Mouse (Mus musculus) heart, adult 8-10 months (tissue): ENCODE measurements around the gene Cdh24. TPM values are rescaled to one million over a fixed set of nuclear protein-coding genes. Genes with fewer than 3 reads are reported as not detected.
A peak's percentile ranks its signal among the peaks of the same experiment; 100 is the strongest.

Experiments
- DNase-seq: peaks from one replicate; pipeline ENCODE4 v3.0.0; 2022; ENCODE audit warnings: low spot score
- microRNA-seq: library from miRNA; unstranded; fragments of <30 nt; microRNA quantifications from one replicate; pipeline ENCODE4 v1.2.0, GENCODE M21; 2022
- total RNA-seq, 4 experiments: library from RNA; stranded (reverse); gene quantifications; 2 replicates each; pipeline ENCODE4 v1.2.4; 2022

Gene Cdh24
- total RNA-seq, 4 experiments from 2014 or later = 0.08 to 0.57 (median 0.12) TPM

- DNase-seq = peak; percentile 63
Observed at GRCm38 (mm10) chr14:54605752-54606321, 35.3 kb downstream of the Cdh24 start, which contains the start of gene 4931414P19Rik. 4931414P19Rik (minus strand) TSS chr14:54605993.

- DNase-seq = no peak
Observed at GRCm38 (mm10) chr14:54603686-54604085, 37.5 kb downstream of the Cdh24 start.

GRCm38 (mm10) chr14:54603038-54603654 lies 38.0 kb downstream of the Cdh24 start:
- peak; percentile 96 for DNase-seq

- DNase-seq = no peak
Observed at GRCm38 (mm10) chr14:54602613-54603012, 38.6 kb downstream of the Cdh24 start.

GRCm38 (mm10) chr14:54601601-54602000 lies 39.6 kb downstream of the Cdh24 start:
- no peak for DNase-seq

GRCm38 (mm10) chr14:54597084-54597483 lies 44.1 kb downstream of the Cdh24 start:
- no peak for DNase-seq

- DNase-seq = no peak
Observed at GRCm38 (mm10) chr14:54594631-54595414, 46.3 kb downstream of the Cdh24 start.

GRCm38 (mm10) chr14:54594055-54594454 lies 47.1 kb downstream of the Cdh24 start:
- no peak for DNase-seq

GRCm38 (mm10) chr14:54592319-54592934 lies 48.7 kb downstream of the Cdh24 start:
- no peak for DNase-seq

GRCm38 (mm10) chr14:54591056-54591455 lies 50.1 kb downstream of the Cdh24 start:
- DNase-seq = no peak

GRCm38 (mm10) chr14:54583681-54584338 lies 57.4 kb downstream of the Cdh24 start:
- DNase-seq = peak; percentile 67

- no peak for DNase-seq
Observed at GRCm38 (mm10) chr14:54582536-54582935, 58.6 kb downstream of the Cdh24 start.

Small RNAs within 50 kb of the gene (microRNA-seq; reads per million reads assigned to microRNA genes)
- gene Mir686 (not detected), gene Mir6948 (0.84 reads per million)

Other genes with a start within 250 kb of the Cdh24 start
- 1 to 10 TPM; 3.8 to 6.4 (median 5.1) TPM for gene Slc7a7, start 223.6 kb downstream of the Cdh24 start, total RNA-seq
- 100 to 1,000 TPM; 118 to 126 (median 121) TPM for gene Mrpl52, start 214.5 kb downstream of the Cdh24 start, total RNA-seq
- 10 to 100 TPM in 2 of 4 experiments, 1 to 10 TPM in 2; 7.4 to 12.1 (median 9.2) TPM for gene Mmp14, start 209.8 kb downstream of the Cdh24 start, total RNA-seq
- 10 to 100 TPM; 45.5 to 62.2 (median 50.7) TPM for gene Lrp10, start 177.2 kb downstream of the Cdh24 start, total RNA-seq
- not detected for gene Rem2, start 165.3 kb downstream of the Cdh24 start, total RNA-seq
- gene Prmt5, start 123.8 kb downstream of the Cdh24 start, total RNA-seq = 10 to 100 TPM; 29.8 to 34.0 (median 32.1) TPM
- gene Haus4, start 86.7 kb downstream of the Cdh24 start, total RNA-seq = 1 to 10 TPM; 3.5 to 6.1 (median 4.1) TPM
- gene Ajuba, start 63.8 kb downstream of the Cdh24 start, total RNA-seq = 1 to 10 TPM; 4.6 to 5.2 (median 4.7) TPM
- 1 to 10 TPM; 2.7 to 5.8 (median 4.7) TPM for gene 4931414P19Rik, start 35.4 kb downstream of the Cdh24 start, total RNA-seq
- 100 to 1,000 TPM; 177 to 185 (median 182) TPM for gene Psmb5, start 23.3 kb downstream of the Cdh24 start, total RNA-seq
- gene Psmb11, start 19.9 kb downstream of the Cdh24 start, total RNA-seq = not detected
- gene Gm17606, start 412 bp downstream of the Cdh24 start, total RNA-seq = not detected
- 10 to 100 TPM; 12.9 to 15.3 (median 13.3) TPM for gene 1700123O20Rik, start 44.9 kb upstream of the Cdh24 start, total RNA-seq
- 10 to 100 TPM; 63.8 to 81.1 (median 74.3) TPM for gene Acin1, start 45.6 kb upstream of the Cdh24 start, total RNA-seq
- gene Gm29776, start 57.5 kb upstream of the Cdh24 start, total RNA-seq = not detected
- not detected for gene Cebpe, start 70.8 kb upstream of the Cdh24 start, total RNA-seq
- gene Slc7a8, start 140.6 kb upstream of the Cdh24 start, total RNA-seq = 1 to 10 TPM; 1.5 to 2.3 (median 2.0) TPM
- under 1 TPM in 3 of 4 experiments, not detected in 1; 0.25 to 0.49 (median 0.38) TPM for gene Rnf212b, start 172.8 kb upstream of the Cdh24 start, total RNA-seq
- gene Homez, start 229.6 kb upstream of the Cdh24 start, total RNA-seq = 1 to 10 TPM; 6.4 to 9.8 (median 7.5) TPM
- gene Ppp1r3e, start 236.2 kb upstream of the Cdh24 start, total RNA-seq = 1 to 10 TPM; 2.9 to 4.2 (median 3.3) TPM
- gene Bcl2l2, start 242.0 kb upstream of the Cdh24 start, total RNA-seq = 10 to 100 TPM; 44.7 to 52.4 (median 45.5) TPM
- 10 to 100 TPM in 1 of 4 experiments, 1 to 10 TPM in 3; 3.4 to 11.8 (median 7.9) TPM for gene Gm20521, start 242.1 kb upstream of the Cdh24 start, total RNA-seq